Mouse (Mus musculus): ENCODE data around the gene Wdr3.

The Wdr3 gene

GRCm38 (mm10) chr3:100162315-100163105 is at the start of gene Wdr3, which contains the start of gene Gdap2:
Gene Wdr3 (minus strand): TSS chr3:100162407.
Gene Gdap2 (plus strand): TSS chr3:100162381.
- peak; percentile 97 for DNase-seq (ENCODE audit: low read depth, low spot score)

- DNase-seq (ENCODE audit: low read depth, low spot score), result no peak
Observed at GRCm38 (mm10) chr3:100206973-100207372, 44.8 kb upstream of the Wdr3 start.

- DNase-seq (ENCODE audit: low read depth, low spot score), result no peak
Observed at GRCm38 (mm10) chr3:100201554-100201953, 39.3 kb upstream of the Wdr3 start.

- no peak for DNase-seq (ENCODE audit: low read depth, low spot score)
Observed at GRCm38 (mm10) chr3:100194210-100194609, 32.0 kb upstream of the Wdr3 start.

- DNase-seq (ENCODE audit: low read depth, low spot score), result no peak
Observed at GRCm38 (mm10) chr3:100189861-100190260, 27.7 kb upstream of the Wdr3 start.

GRCm38 (mm10) chr3:100189444-100189843 is 27.2 kb upstream of the Wdr3 start:
- DNase-seq (ENCODE audit: low read depth, low spot score), result peak; percentile 47

- no peak for DNase-seq (ENCODE audit: low read depth, low spot score)
Observed at GRCm38 (mm10) chr3:100180471-100180870, 18.3 kb upstream of the Wdr3 start.

- DNase-seq (ENCODE audit: low read depth, low spot score), result no peak
Observed at GRCm38 (mm10) chr3:100176031-100176430, 13.8 kb upstream of the Wdr3 start.

GRCm38 (mm10) chr3:100164991-100165390 is 2.8 kb upstream of the Wdr3 start:
- no peak for DNase-seq (ENCODE audit: low read depth, low spot score)

GRCm38 (mm10) chr3:100163556-100163955 is 1.3 kb upstream of the Wdr3 start:
- no peak for DNase-seq (ENCODE audit: low read depth, low spot score)

GRCm38 (mm10) chr3:100161665-100162314 is 417 bp downstream of the Wdr3 start:
- DNase-seq (ENCODE audit: low read depth, low spot score), result no peak

GRCm38 (mm10) chr3:100160682-100161445 is 1.3 kb downstream of the Wdr3 start:
- no peak for DNase-seq (ENCODE audit: low read depth, low spot score)

- no peak for DNase-seq (ENCODE audit: low read depth, low spot score)
Observed at GRCm38 (mm10) chr3:100122445-100122844, 39.8 kb downstream of the Wdr3 start.

- no peak for DNase-seq (ENCODE audit: low read depth, low spot score)
Observed at GRCm38 (mm10) chr3:100121961-100122360, 40.2 kb downstream of the Wdr3 start.

- DNase-seq (ENCODE audit: low read depth, low spot score), result no peak
Observed at GRCm38 (mm10) chr3:100118681-100119080, 43.5 kb downstream of the Wdr3 start.

- no peak for DNase-seq (ENCODE audit: low read depth, low spot score)
Observed at GRCm38 (mm10) chr3:100106736-100107135, 55.5 kb downstream of the Wdr3 start.

GRCm38 (mm10) chr3:100102386-100103092 is 59.7 kb downstream of the Wdr3 start:
- no peak for DNase-seq (ENCODE audit: low read depth, low spot score)
